21 mouse cellular contexts compared by ENCODE assay signal in the genomic region with DNA sequence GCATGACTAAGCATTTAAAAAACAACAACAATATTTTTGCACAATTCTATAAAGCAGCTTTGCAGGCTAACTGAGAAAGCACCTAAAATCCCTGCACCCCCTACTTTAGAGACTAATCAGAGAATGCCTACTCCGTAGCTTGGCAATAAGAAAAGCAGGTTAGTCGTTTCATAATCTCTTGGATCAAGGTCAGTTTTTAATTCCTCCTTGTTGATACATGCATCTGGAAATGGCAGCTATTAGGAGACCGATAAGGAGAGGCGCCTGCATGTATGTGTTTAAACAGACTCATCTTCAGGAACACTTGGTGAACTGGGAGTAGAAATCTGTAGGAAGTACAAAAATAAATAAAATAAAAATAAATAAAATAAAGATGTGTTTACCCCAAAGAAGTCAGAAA. TPM values are rescaled to one million over a fixed set of nuclear protein-coding genes. Genes with fewer than 3 reads are reported as not detected.
DNase-seq lines count a peak whose midpoint lies in the region; ATAC-seq and TF ChIP-seq lines count a peak whose summit lies in the region.
"Had no signal": no experiment of that assay in that cellular context is flagged by ENCODE, and none has a peak within 500 bp of the region (broad histone marks: within the 10 kb centered on the region; RNA-seq: fewer than 3 reads in every experiment).

No protein-coding gene starts in this region.

- no peak overlapping the region for H3K9ac ChIP-seq in midbrain, postnatal 0 days (replicated peaks; ENCODE audit: low read length, poor library complexity, severe bottlenecking)
- no peak overlapping the region for H3K9ac ChIP-seq in midbrain, embryonic 14.5 days (replicated peaks; ENCODE audit: low read length)
- H3K9ac ChIP-seq: forebrain, embryonic 13.5 days; forebrain, postnatal 0 days; heart, embryonic 13.5 days; hindbrain, embryonic 15.5 days had no signal

- DNase-seq in layer of hippocampus, adult 2 months (ENCODE audit: low spot score in 2 of 2): peak in 1 of 2 experiments; percentile 8
- no peak for DNase-seq in layer of hippocampus, postnatal 25 days (ENCODE audit: extremely low spot score in 1 of 2, low spot score in 1 of 2)
- DNase-seq in midbrain, postnatal 0 days (ENCODE audit: low spot score): no peak
- DNase-seq in midbrain, embryonic 14.5 days: no peak
- no peak for DNase-seq in frontal cortex, postnatal 25 days (ENCODE audit: low spot score in 2 of 2)
- DNase-seq: adrenal gland, adult 8-10 months; adrenal gland, postnatal 36 days; B cell, adult 2 months; forebrain, postnatal 0 days; gastrocnemius, adult 2 months; gastrocnemius, postnatal 25 days; heart, postnatal 36 days had no signal

- H3K4me1 ChIP-seq in midbrain, postnatal 0 days (ENCODE audit: insufficient read depth, low read length): no peaks in the 10 kb centered on the region
- peaks cover 18% of the 10 kb centered on the region for H3K4me1 ChIP-seq in midbrain, embryonic 14.5 days (ENCODE audit: control insufficient read depth, insufficient read depth, low read length)
- peaks cover 2% of the 10 kb centered on the region; the same call in 1 of the 2 replicates for H3K4me1 ChIP-seq in cortical plate, adult 2 months (ENCODE audit: control insufficient read depth, insufficient read depth, low read length)
- H3K4me1 ChIP-seq: heart, embryonic 13.5 days had no signal

- peak overlapping the region; percentile 7; the same call in 1 of the 2 replicates for H3K4me2 ChIP-seq in midbrain, postnatal 0 days (ENCODE audit: low read depth, low read length, poor library complexity, severe bottlenecking)
- no peak overlapping the region for H3K4me2 ChIP-seq in midbrain, embryonic 14.5 days (ENCODE audit: low read length)
- H3K4me2 ChIP-seq: forebrain, embryonic 13.5 days; heart, embryonic 13.5 days; hindbrain, embryonic 15.5 days had no signal

- H3K27ac ChIP-seq in layer of hippocampus, adult 2 months: peak overlapping the region; percentile 84
- no peak overlapping the region for H3K27ac ChIP-seq in midbrain, postnatal 0 days (ENCODE audit: low read depth, low read length)
- no peak overlapping the region for H3K27ac ChIP-seq in midbrain, embryonic 14.5 days (replicated peaks; ENCODE audit: low read depth, low read length)
- H3K27ac ChIP-seq in cortical plate, adult 2 months (ENCODE audit: insufficient read depth, low read length): 0 out of 2 replicates have a peak overlapping the region, but pooled peaks have one; percentile 19
- H3K27ac ChIP-seq: embryonic facial prominence, embryonic 10.5 days; forebrain, embryonic 13.5 days; gastrocnemius, adult 2 months; heart, embryonic 13.5 days; hindbrain, embryonic 15.5 days had no signal

- no peak for TF ChIP-seq CTCF in layer of hippocampus, adult 2 months (conservative IDR thresholded peaks at IDR 0.05)
- no peak for TF ChIP-seq CTCF in midbrain, postnatal 0 days (IDR thresholded peaks at IDR 0.05)
- no peak for TF ChIP-seq CTCF in cortical plate, adult 2 months (IDR thresholded peaks at IDR 0.05; ENCODE audit: extremely low read depth, insufficient read depth, low read length)

- no peaks in the 10 kb centered on the region for H3K27me3 ChIP-seq in midbrain, postnatal 0 days (ENCODE audit: insufficient read depth, low read length)
- no peaks in the 10 kb centered on the region for H3K27me3 ChIP-seq in midbrain, embryonic 14.5 days (ENCODE audit: control insufficient read depth, insufficient read depth, low read length)
- H3K27me3 ChIP-seq: forebrain, embryonic 13.5 days; heart, embryonic 13.5 days; hindbrain, embryonic 15.5 days had no signal

- TF ChIP-seq POLR2A in cortical plate, adult 2 months (IDR thresholded peaks at IDR 0.05; ENCODE audit: extremely low read depth, insufficient read depth, low read length): no peak

- H3K36me3 ChIP-seq in midbrain, postnatal 0 days (ENCODE audit: insufficient read depth, low read length): no peaks in the 10 kb centered on the region
- no peaks in the 10 kb centered on the region for H3K36me3 ChIP-seq in midbrain, embryonic 14.5 days (ENCODE audit: control insufficient read depth, insufficient read depth, low read length)
- H3K36me3 ChIP-seq: embryonic facial prominence, embryonic 10.5 days; G1E; heart, embryonic 13.5 days; hindbrain, embryonic 15.5 days had no signal

- H3K4me3 ChIP-seq in layer of hippocampus, adult 2 months: peak overlapping the region; percentile 23; the same call in 1 of the 2 replicates
- no peak overlapping the region for H3K4me3 ChIP-seq in midbrain, postnatal 0 days (ENCODE audit: low read depth, low read length)
- H3K4me3 ChIP-seq in midbrain, embryonic 14.5 days (replicated peaks; ENCODE audit: low read depth, low read length): no peak overlapping the region
- no peak overlapping the region for H3K4me3 ChIP-seq in cortical plate, adult 2 months (ENCODE audit: insufficient read depth, low read length)
- H3K4me3 ChIP-seq: embryonic facial prominence, embryonic 10.5 days; forebrain, embryonic 13.5 days; gastrocnemius, adult 2 months; heart, embryonic 13.5 days; hindbrain, embryonic 15.5 days had no signal

- 57% methylated on average over 4 of the region's 4 CpGs for WGBS in midbrain, postnatal 0 days
- 62% methylated on average over 4 of the region's 4 CpGs for WGBS in midbrain, embryonic 14.5 days

- no peak for ATAC-seq in midbrain, postnatal 0 days (ENCODE audit: low FRiP score)
- no peak for ATAC-seq in midbrain, embryonic 14.5 days (ENCODE audit: low FRiP score, low TSS enrichment)
- ATAC-seq: CD4-positive, CD25-positive, alpha-beta regulatory T cell, adult 4 months; forebrain, embryonic 13.5 days; forebrain, postnatal 0 days had no signal

- no peaks in the 10 kb centered on the region for H3K9me3 ChIP-seq in midbrain, postnatal 0 days (ENCODE audit: low read length)
- H3K9me3 ChIP-seq in midbrain, embryonic 14.5 days (ENCODE audit: control insufficient read depth, low read length): no peaks in the 10 kb centered on the region
- H3K9me3 ChIP-seq: embryonic facial prominence, embryonic 10.5 days; forebrain, embryonic 13.5 days; G1E; heart, embryonic 13.5 days; hindbrain, embryonic 15.5 days had no signal

RNA-seq across cellular contexts. Expression of gene Cadm2, which starts 11.6 kb away (rescaled TPM):
- total RNA-seq in layer of hippocampus, adult 2 months (2021): 100 to 1,000 TPM; 212 to 245 TPM
- 100 to 1,000 TPM; 228 to 239 TPM for total RNA-seq in layer of hippocampus, postnatal 25 days (2021)
- 92.0 and 114 TPM in 2 replicates for total RNA-seq in midbrain, postnatal 0 days (2014; rRNA removed)
- 74.6 and 82.8 TPM in 2 replicates for polyA plus RNA-seq in midbrain, postnatal 0 days (2015; fragmentation: Nextera tagmentation; extraction: Ambion mirVana)
- 42.6 and 49.5 TPM in 2 replicates for polyA plus RNA-seq in midbrain, embryonic 14.5 days (2014; fragmentation: Nextera tagmentation; extraction: Ambion mirVana)
- 72.3 and 75.0 TPM in 2 replicates for polyA plus RNA-seq in cortical plate, adult 2 months (2012; rRNA removed)
- total RNA-seq: granulocyte monocyte progenitor cell, adult 5-6 weeks had no signal
- polyA plus RNA-seq: G1E; heart, postnatal 0 days had no signal

Comparison
In these comparisons a context has a peak if more than half of its experiments do, and no peak if none do; other contexts are left out.
1. H3K27ac ChIP-seq: peak in layer of hippocampus, adult 2 months (single experiment) and cortical plate, adult 2 months (single experiment); none in midbrain, postnatal 0 days (single experiment) and midbrain, embryonic 14.5 days (single experiment).